Mouse (Mus musculus): ENCODE measurements around the gene Kcnq1.

Kcnq1 gene

DNA sequence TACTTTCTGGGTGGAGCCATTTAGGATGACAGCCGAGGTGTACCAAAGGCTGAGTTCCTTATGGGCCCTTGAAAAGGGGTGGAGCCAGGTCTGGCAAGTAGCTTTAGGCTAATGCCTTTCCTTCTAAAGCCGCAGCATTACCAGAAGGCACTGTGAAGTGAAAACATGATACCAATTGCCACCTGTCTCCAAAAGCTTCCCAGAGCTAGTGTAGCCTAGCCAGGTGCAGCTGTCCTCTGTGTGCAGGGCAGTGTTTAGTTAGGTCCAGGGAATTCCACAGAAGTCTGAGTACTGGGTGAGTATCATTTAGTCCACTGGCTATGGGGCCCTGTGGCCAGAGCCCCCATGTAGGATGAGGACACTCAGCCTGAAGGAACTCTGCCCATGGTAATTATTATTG, 30.0 kb downstream of the Kcnq1 start:
- DNase-seq (ENCODE audit: low read depth, low spot score) = no peak

DNA sequence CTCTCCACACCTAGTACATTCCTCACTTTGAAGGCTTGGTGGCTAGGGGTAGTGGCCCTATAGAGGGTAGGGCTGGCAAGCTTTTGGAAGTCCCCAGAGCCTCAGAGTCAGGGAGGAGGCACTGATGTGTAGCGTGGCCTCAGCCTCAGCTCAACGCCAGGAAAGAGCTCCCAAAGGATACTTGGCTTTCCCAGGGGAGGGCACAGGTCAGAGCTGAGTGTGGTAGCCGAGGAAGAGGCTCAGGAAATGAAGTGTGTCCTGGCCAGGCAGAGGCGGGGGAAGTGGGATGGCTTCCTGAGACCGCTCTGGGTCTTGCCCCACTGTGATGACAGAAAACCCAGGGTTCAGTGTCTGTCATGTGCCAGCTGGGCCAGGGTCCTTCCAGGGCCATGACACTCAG, 30.4 kb downstream of the Kcnq1 start:
- no peak for DNase-seq (ENCODE audit: low read depth, low spot score)

DNA sequence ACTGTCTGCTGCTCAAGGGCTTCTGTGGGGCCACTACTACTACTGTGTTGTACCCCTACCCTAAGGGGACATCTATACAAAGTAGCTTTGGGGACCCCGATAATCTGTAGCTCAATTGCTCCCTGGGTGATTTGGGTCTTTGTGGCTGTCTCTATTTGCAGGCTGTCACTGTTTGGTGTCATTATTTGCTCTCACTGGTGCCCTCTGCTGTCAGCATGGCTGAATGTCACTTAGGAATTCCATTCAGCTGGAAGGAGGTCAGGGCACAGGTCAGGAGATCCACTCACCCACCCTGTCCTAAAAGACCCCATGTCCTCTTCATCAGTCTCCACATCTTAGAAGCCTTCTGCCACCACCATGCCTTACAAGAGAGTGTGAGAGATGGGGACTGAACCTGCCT, 32.6 kb downstream of the Kcnq1 start:
- peak; percentile 58 for DNase-seq (ENCODE audit: low read depth, low spot score)

- DNase-seq (ENCODE audit: low read depth, low spot score) = no peak
Measured at GRCm38 (mm10) chr7:143139932-143140331, 33.8 kb downstream of the Kcnq1 start.

- no peak for DNase-seq (ENCODE audit: low read depth, low spot score)
Measured at GRCm38 (mm10) chr7:143142680-143143079, 36.5 kb downstream of the Kcnq1 start.

DNA sequence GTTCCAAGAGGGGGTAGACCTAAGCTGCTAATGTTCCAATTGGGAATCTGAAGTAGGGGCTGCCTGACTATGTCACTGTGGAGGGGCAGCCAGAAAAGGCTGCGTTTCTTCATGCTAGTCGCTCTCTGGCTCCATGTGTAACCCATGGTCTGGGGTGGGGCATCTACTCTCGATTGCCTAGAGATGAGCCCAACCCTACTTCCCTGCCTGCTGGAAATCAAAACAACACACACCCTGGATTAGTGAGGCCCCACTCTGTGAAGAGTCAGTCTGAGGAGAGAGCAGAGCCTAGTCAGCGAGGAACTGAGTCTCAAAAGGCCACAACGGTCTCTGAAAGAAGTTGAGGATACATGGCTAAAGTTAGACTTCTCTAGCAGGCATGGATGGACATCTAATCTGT, 40.9 kb downstream of the Kcnq1 start:
- no peak for DNase-seq (ENCODE audit: low read depth, low spot score)

GRCm38 (mm10) chr7:143151171-143151570, 45.0 kb downstream of the Kcnq1 start:
- peak; percentile 61 for DNase-seq (ENCODE audit: low read depth, low spot score)

DNA sequence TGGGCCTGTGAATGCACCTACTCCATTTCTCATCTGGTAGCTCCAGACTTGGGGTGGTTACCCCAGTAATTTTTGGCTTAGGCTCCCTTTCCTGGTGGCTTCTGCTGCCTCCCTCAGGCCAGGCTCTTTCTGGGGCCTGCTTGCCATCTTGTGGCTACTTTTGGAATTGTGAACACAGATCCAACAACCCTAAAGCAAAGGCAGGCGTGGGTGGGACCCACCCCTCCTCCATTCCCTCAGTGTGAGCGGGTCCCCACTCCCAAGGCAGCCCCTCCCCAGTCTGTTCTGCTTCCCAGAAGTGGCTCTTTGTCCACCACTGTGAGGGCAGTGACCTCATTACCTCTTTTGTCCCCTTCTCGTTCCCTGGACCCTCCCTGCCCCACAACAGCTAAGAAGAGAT, 46.2 kb downstream of the Kcnq1 start:
- no peak for DNase-seq (ENCODE audit: low read depth, low spot score)

GRCm38 (mm10) chr7:143153915-143154373, 47.8 kb downstream of the Kcnq1 start:
- peak; percentile 88 for DNase-seq (ENCODE audit: low read depth, low spot score)

DNA sequence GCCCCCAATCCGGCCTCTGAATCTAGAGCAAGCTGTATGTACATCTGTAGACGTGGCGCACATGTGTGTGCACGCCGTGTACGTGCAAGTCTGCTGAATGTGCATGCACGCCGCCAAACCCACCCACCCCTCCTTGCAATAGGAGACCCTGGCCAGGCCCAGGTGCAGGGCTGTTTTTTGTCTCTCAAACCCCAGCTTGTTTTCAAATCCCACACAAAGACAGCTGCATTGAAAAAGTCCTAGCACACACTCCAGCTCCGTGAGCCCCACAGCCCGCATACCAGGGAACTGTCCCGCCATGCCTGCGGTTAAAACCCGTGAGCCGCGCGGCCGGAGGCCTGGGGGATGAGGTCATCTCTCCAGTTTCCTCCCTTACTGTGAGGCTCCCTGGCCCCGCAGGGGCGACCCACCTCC, 48.3 kb downstream of the Kcnq1 start:
- DNase-seq (ENCODE audit: low read depth, low spot score) = no peak

GRCm38 (mm10) chr7:143155257-143155656, 49.1 kb downstream of the Kcnq1 start:
- DNase-seq (ENCODE audit: low read depth, low spot score) = no peak

- DNase-seq (ENCODE audit: low read depth, low spot score) = no peak
Measured at GRCm38 (mm10) chr7:143158690-143159425, 52.7 kb downstream of the Kcnq1 start.

- DNase-seq (ENCODE audit: low read depth, low spot score) = no peak
Measured at GRCm38 (mm10) chr7:143159446-143159845, 53.3 kb downstream of the Kcnq1 start.

GRCm38 (mm10) chr7:143160057-143160456, 53.9 kb downstream of the Kcnq1 start:
- DNase-seq (ENCODE audit: low read depth, low spot score) = no peak

DNA sequence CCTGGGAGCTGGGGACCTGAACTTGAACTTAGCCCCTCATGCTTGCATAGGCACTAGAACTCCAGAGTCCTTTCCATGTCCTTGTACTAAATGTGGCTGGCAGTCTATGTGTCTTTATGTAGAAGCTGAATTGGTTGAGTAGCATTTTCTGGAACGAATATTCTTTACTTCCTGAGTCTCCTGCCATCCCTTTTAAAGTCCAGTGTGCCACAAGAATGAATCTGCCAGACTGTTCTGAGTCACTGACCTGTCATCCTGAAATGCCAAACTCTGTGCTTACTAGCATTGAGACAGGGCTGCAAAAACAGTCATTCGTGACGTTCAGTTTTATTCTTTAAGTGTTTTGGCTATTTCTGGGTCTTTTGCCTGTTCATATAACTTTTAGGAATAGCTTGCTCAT, 55.9 kb downstream of the Kcnq1 start:
- DNase-seq (ENCODE audit: low read depth, low spot score) = no peak

DNA sequence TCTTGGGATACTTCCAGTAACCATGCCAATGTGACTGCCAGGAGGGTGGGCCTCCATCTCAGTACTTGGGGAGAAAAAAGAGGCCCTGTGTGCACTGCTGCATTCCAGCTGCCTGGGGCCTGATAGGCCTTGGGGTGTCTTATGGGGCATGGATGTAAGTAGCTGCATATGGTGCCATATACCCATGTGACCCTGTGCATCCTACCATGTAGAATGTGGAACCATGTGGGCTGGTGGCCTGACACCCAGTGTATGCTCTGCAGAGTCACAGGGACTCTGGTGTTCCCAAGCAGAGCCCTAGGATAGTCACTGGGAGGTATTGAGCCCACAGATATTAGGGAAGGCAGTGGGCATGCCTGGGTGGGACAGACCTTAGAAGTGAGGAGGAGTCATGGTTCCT, 57.9 kb downstream of the Kcnq1 start:
- no peak for DNase-seq (ENCODE audit: low read depth, low spot score)

GRCm38 (mm10) chr7:143165687-143166265, 59.6 kb downstream of the Kcnq1 start:
- no peak for DNase-seq (ENCODE audit: low read depth, low spot score)

GRCm38 (mm10) chr7:143167275-143167674, 61.1 kb downstream of the Kcnq1 start:
- DNase-seq (ENCODE audit: low read depth, low spot score) = no peak

DNA sequence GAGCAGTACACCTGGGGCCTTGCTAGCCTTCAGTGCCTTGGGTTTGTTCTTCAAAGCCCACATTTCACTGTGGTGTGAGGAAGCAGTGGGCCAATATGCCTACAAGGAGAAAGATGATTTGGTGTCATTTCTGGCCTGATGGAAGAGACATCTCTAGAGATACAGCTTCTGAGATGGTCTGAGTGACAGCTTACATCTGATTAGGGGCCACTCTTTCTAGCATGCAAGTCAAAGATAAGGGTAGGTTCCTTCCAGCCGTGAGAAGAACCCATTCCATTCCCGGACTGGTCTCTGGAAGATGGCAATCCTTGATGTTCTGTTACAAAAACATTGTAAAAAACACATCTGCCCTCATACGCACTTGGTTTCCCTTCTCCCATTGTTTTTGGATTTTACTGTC, 63.2 kb downstream of the Kcnq1 start:
- DNase-seq (ENCODE audit: low read depth, low spot score) = no peak

DNA sequence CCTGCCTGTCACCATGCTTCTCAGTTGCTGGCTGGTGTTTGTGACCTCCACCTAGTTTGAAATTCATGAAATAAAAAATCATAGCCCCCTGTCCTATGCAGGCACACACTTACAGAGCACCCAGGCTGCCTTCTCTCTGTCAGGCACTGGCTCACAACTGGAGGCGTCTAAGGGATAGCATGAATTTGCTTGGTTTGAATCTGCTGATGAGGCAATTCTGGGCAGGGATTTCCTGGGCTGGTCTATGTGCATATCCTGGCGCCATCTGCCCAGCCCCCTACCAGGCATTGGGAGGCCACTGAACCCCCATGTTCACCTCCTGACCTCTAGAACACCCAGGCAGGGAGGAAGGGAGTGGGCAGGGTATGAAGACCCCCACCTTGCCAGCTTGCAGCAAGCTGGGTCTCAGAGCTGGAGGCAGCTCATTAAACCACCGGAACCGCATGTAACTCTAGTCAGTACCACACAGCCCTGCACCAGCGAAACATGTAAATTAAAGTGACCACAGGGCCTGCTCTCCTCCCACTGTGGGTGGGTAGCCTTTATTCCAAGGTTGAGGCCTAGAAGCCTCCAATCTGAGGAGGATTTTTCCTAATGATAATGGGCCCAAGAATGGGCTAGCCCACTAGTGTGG, 66.9 kb downstream of the Kcnq1 start:
- DNase-seq (ENCODE audit: low read depth, low spot score) = no peak

DNA sequence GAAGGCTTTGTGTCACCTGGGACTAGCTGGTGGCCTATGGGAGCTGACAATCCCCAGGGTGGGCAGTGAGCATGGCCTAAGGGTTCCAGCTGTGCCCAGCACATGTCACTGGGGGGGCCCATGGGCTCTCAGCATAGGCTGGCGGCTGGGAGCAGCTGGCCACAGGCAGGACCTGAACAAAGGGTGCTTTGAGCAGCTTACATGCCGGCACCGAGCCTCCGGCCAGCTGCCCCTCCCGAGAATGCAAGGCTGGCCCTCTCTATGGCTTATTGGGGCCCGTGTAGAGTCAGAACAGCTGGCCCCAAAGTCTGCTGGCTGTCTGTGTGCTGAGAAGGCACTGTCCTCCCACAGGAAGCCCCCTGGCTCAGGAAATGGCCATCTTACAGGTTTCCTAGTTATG, 68.5 kb downstream of the Kcnq1 start:
- no peak for DNase-seq (ENCODE audit: low read depth, low spot score)

GRCm38 (mm10) chr7:143178831-143179230, 72.7 kb downstream of the Kcnq1 start:
- no peak for DNase-seq (ENCODE audit: low read depth, low spot score)

- DNase-seq (ENCODE audit: low read depth, low spot score) = no peak
Measured at GRCm38 (mm10) chr7:143180761-143181160, 74.6 kb downstream of the Kcnq1 start.
